Mouse (Mus musculus): ENCODE results near the gene H2-Eb2.

- TF ChIP-seq CTCF (IDR thresholded peaks at IDR 0.05; ENCODE audit: insufficient read depth, low read depth, low read length), result no peak
- no peak for TF ChIP-seq POLR2A (IDR thresholded peaks at IDR 0.05; ENCODE audit: insufficient read depth, low read depth, low read length)
Measured at GRCm38 (mm10) chr17:34346041-34346440, 20.6 kb downstream of the H2-Eb2 start.

Measured in olfactory bulb, adult 2 months (tissue).